Mouse (Mus musculus) urinary bladder, postnatal 10 days (tissue): ENCODE data around the gene Arl6ip5.

Source experiments
- DNase-seq: peaks from one replicate; pipeline ENCODE4 v3.0.0; 2022; ENCODE audit warnings: low spot score

Gene Arl6ip5

DNA sequence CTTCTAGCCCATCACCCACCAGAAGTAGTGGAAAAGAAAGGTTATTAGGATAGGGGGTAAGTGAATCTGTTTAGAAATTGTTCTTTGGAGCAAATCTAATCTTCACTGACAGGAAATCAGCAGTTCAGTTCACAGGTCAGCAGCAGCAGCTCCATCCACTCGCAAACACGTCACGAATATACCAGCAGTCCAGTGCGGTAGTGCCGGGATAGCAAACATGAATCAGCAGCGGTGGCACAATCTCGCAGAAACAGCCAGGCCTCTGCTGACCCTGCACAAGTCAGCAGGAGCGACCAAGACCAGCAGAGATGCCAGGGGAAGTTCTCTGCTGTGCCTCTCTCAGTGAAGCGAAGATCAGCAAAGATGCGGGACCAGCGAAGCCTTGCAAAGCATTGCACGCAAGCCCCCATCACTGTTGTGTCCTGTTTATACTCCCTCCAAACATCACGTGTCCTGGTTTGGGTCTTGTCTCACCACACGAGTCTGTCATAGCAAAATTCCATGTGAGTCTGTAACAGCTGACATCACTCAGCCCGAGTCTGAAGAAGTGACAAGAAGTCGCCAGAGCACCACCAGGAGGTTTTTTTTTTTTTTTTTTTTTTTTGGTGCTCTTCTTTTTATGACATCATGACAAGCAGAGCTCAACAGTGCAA lies 62.7 kb downstream of the Arl6ip5 start:
- no peak for DNase-seq

DNA sequence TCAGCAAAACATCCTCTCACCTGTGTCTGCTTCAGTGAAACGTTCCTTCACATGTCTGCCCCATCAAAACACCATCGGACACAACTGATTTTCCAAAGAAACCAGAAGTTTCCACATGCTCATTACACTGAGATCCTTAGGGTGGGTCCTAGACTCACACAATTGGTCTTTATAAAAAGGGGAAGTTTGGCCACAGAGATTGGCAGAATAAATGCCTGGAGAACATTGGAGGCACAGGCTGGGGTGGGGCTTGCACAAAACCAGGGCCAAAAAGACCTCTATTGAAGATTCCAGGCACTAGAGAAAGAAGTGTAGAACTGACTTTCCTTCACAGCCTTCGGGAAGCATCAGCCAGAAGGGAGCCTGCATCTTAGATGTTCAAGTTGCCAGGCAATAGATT lies 63.3 kb downstream of the Arl6ip5 start:
- no peak for DNase-seq

DNA sequence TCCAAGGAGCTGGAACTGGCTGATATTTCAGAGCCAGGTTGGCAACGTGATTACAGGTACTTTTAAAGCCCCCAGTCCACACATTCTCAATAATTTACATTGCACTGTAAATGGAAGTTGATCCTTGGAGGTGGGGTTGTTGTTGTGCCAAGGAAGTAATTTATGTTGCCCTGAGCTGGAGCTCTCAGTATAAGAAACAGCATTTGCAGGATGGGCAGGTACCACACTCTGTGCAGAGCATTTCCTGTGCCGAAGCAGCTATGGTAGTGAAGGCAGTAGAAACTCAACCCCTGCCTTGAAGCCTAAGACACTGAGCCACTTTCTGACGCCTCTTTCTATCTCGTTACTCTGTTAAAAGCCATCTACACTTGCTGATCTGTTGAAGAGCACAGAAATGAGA lies 65.3 kb downstream of the Arl6ip5 start:
- DNase-seq: no peak

DNA sequence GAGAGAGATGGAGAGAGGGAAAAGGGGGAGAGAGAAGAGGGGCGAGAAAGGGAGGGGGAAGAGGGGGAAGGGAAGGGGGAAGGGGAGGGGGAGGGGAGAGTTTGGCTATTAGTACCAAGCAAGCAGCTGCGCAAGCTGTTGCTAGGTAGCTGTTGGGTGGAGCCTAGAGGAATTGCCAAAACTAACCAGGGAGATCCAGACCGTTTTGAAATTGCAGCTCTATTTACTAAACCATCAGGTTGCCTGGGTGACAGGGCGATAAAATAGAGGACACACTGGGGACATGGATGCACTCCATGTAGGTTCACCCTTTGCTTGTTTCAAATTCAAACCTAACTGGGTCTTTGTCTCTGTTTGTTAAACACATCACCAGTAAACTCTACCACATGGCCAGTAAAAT lies 65.9 kb downstream of the Arl6ip5 start:
- DNase-seq: no peak

DNA sequence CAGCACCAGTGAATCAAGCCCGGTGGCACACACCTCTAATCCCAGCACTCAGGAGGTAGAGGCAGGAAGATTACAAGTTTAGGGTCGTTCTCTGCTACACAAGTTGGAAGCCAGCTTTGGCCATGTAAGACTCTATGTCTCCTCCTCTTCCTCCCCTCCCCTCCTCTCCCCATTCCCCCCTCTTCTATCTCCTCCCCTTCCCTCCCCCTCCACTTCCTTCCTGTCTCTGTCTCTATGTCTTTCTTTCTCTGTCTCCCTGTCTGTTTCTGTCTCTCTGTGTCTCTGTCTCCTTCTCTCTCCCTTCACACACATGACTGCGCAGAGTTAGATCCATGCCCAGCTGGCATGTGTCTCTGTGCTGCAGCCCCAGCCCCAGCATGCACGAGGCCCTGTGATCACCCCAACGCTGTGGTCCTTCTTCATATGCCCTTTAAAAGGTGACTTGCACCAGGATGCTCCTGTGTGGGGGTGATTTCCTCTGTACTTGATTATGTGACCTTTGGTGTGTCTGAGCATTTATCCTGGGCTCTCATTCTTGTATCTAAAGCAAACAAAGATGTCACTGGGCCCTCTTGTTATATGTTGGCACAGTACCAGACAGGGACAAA lies 66.5 kb downstream of the Arl6ip5 start:
- DNase-seq: no peak

DNA sequence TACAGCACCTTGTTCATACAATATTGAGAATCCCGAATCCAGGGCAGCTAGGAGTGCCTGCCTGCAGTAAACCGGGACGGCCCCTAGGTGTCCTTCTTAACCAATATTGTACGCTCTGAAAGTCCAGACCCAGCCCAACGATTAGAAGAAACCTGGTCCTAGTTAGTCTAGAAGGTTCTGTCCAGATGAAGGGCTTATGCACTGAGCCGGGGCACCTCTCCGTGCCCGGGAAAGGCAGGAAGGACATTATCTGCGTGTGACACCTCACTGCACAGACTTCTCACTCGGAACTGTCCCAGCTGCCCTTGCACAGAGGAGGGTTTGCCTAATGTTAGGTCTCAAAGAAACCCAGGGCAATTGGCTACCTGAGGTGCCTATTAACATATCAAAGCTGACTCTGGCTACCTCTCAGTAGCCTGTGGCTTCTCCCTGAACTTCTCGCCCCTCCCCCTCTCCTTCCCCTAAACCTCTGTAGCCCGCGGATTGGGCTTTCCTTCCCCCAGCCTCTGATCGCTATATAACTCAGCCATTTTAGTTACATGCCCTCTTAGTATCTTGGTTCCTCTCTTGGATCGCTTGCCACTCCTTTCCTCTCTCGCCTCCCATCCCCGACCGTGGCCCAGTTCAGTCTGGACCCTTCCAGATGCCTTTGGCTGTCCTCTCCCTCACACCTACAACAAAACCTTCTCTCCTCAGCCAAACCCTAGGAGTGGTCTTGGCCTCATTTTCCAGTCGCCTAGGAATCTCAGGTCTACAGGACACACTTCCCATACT lies 67.7 kb downstream of the Arl6ip5 start:
- peak; percentile 40 for DNase-seq

DNA sequence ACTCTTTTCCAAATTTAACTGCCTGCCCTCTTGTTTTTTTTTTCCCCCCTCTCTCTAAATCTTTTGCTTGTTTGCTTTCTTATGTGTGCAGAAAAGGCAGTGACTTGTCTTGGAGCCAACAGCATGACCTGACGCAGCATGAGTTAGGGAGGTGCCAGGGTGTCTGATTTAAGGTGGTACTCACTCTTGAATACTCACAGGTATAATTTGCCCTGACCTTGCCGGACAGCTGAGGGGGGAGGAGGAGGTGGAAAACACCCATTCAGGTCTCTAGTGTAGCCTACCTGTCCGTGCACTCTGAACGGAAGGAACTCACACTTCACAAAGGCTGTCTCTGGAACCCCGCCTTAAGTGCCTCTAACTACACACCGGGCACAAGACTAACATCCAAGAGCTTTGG lies 68.4 kb downstream of the Arl6ip5 start:
- DNase-seq: no peak
